Mouse (Mus musculus) gonadal fat pad, adult 2 months (tissue): ENCODE data around the gene Ccdc33. TPM values are rescaled to one million over a fixed set of nuclear protein-coding genes. Genes with fewer than 3 reads are reported as not detected.

ENCODE experiments used
- DNase-seq: peaks from one replicate; pipeline ENCODE4 v3.0.0-alpha.2; 2012; ENCODE audit warnings: low read depth
- polyA plus RNA-seq: library from polyadenylated mRNA; depleted of rRNA; stranded (reverse); fragments of >200 nt; gene quantifications from 2 replicates; pipeline ENCODE4 v1.2.3, GENCODE M21; 2012

Gene Ccdc33
- polyA plus RNA-seq, 1 experiment: 1.7 TPM

DNA sequence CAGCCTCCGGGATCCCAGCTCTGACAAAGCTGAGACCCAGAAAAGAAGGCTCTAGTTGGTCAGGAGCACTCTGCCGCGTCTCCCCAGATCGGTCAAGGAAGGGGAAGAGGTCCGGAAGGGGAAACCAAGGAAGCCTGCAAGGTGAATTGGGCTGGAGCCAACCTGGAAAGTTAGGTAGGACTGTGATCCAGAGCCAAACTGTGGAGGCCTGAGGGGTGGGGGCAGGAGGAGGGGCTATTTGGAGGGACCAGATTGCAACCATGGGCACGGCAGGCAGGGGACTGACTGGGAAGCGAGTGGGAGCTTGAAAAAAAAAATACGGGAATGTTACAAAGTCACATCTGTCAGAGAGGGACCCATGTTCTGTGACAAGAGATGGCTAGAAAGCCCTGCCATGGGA lies 10.9 kb upstream of the Ccdc33 start:
- DNase-seq: no peak

DNA sequence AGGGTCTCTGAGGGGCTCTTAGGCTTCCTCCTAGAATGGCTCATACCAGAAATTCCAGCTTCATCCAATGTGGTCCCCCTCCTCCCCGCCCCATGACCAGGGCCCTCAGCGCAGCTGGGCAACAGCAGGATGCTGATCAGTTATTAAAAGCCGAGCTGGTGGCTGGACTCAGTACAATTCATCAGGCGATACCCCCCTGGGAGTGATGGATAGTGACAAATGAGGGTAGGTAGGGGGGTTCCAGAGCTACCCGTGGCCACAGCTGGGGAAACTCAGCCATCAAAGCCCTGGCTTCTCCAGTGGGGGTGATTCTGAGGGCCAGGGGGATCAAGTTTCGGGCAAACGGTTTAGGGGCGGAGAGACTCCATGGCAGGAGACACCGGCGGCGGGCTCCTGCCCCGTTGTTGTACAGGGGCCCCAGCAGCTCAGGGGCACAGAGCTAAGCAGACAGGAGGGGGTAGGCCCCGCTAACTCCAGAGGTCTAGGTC lies 10.3 kb upstream of the Ccdc33 start:
- no peak for DNase-seq

DNA sequence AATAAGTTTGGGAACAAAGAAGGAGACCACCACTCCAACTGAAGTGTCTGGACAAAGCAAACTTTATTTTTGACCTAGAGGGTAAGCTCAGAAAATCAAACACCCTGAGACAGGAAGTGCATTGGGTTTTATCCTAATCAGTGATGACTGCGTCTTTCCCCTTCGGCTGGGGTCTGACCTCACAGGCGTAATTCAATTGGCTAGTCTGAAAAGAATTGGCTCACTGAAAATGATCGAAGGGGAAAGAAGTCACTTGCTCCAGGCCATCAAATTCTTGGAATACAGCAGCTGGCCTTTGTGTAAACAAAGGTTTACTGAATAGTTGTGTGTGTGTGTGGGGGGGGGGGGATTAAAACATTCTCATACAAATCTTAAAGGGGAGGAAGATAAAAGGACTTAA lies 7.2 kb upstream of the Ccdc33 start:
- no peak for DNase-seq

DNA sequence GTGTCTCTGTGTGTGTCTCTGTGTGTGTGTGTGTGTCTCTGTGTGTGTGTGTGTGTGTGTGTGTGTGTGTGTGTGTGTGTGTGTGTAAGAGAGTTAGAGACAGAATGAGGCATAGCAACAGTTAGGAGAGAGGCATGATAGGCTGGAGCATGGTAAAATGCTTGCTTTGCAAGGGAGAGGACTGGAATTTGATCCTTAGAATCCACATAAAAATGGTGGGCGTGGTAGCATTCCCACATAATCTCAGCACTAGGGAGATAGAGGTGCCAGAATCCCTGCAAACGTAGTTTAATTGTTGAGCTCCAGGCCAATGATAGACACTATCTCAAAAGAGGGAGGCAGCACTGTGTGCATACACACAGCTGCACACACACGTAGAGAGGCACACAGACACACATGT lies 6.5 kb upstream of the Ccdc33 start:
- DNase-seq: no peak

DNA sequence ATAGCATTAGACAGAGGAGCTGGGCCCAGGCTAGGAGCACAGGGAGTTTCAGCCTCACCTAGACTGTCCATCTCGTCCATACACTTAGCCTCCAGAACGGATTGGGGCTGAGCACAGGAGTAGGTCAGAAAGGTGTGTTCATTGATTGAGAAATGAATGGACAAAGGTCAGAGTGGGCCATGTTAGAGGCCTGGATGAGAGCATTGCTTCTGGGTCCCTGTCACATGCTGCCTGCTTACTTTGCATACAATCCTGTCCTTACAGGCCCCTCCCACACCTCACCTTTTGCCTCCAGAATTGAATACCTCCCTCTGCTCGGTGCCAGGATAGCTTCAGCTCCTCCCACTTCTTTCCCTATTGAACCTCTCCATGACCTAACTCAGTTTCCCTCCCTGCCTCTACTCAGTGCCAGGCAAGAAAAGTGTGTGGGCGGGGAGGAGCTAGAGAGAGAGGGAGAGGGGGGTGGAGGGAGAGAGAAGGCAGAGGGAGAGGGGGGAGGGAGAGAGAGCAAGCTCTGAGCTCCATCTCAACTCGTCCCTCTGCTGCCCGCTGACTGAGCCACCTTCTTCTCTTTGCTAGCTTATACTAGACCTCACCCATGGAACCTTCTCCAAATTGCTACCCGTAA lies 2.5 kb downstream of the Ccdc33 start:
- no peak for DNase-seq

DNA sequence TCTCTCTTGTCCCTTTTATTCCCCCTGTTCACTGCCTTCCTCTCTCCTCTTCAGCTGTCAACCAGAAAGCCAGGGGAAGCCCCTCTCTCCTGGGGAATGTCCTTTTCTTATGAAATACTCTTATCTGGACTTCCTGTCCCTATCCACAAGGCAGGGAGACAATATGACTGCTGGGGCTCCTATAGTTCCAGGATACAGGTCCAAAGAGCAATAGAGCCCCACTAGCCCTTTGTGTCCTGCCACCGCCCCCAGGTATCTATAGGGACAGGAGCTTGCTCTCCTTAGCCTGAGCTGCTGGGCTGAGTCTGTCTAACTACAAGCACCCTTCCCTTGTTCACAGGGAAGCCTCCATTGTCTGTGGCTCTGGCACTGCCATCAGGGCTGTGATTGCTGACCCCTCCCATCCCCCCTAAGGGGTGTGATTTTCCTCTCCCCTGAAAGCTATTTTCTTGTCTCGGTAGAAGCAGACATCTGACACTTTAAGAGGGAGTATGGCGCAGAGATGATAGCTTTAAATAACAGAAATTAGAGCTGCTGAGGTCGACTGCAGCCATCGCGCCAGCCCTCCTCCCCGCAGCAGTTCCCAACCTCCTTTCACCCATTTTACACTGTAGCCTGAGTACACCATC lies 3.2 kb downstream of the Ccdc33 start:
- DNase-seq: no peak

DNA sequence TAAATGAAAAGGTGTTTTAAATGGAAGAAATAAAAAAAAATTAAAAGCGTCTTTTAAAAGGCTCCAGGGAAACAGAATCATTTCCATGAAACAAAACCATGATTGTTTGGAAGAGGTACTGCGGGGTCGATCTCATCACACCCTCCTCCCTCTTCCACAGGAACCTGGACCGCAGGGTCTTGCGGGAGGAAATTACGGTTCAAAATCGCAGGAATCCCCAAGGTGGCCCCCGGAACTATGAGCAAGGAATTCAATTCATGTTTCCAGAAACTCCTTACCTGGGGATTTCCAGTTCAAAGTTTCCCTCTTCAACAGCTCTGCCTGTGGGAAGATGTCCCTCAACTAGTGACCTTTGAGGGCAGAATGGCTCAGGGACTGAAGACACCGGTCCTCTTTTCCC lies 4.6 kb downstream of the Ccdc33 start:
- no peak for DNase-seq

DNA sequence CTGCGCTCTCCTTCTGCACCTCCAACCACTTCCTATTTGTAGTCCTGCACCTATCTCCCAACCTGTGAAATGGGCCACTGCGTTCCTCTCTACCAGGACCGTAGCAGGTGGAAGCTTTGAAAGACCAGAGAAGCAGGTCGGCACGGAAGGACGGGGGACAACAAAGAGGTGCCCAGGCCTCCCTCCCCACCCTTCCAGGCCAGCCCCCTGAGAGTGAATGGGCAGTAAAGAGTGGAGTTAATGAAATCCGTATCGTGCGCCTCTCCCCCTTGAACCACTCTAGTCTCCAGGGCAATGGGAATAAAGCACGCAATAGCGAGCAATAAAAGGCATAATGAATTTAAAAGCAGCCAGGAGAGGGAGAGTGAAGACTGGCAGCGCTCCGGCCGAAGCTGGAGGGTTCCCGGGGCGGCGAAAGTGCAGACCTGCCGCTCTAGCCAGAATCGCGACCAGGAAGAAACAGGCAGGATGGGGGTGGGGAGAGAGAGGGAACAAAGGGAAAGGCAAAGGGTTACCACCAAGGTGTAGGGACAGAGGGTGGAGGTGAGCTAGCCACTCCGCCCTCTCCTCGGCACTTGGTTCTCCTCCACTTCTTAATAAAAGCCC lies 5.2 kb downstream of the Ccdc33 start:
- DNase-seq: no peak

DNA sequence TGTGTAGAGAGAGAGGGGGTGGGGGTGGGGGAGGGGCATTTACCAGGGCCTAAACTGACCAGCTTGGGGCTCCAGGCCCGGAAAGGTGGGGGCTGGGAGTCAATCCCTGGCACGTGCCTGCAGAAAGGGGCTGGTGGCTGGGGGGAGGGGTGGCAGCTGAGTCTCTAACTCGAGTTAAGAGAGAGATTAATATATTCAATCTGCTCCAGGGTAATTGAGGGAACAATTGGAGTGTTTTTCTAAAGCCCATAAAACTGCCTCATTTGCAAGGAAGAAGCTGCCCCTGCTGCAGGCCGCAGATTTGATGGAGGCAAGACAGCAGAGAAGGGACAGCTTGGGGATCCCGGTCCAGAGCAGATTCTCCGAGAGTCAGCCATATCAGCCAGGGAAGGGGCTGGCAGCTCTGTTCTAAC lies 5.8 kb downstream of the Ccdc33 start:
- DNase-seq: no peak

DNA sequence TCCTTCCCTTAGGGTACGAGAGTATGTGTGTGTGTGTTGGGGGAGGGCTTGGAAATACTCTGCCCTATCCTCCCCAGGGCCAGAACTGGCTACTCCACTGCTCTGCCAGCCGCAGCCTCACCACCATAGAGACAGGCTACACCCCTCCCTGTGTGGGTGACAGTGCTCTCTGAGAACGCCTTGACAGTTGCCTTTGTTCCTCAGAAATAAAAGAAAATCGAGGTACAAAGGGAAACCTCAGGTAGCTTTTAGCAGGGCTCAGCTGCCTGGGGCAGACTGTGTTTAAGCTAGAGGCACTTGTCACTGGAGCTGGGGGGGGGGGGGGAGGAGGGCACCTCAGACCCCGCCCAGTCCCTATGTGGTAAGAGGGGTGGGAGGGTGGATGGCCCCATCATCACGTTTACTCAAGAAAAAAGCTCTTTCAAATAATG lies 6.3 kb downstream of the Ccdc33 start:
- DNase-seq: no peak

DNA sequence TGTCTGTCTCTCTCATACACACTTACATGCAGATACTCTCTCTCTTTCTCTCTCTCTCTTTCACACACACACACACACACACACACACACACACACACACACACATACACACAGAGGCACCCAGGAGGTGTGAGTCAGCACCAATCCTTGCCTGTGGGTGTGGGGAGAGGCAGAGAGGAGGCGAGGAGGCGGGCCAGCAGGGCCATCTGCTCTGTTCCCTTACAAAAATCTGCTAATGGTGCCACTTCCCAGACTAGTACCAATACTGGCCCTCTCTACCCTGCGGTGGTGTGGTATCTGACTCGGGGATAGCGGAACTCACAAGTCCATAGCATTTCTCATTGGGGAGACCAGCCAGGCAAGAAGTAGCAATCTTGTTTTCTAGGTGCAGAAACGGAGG lies 7.2 kb downstream of the Ccdc33 start:
- DNase-seq: no peak

DNA sequence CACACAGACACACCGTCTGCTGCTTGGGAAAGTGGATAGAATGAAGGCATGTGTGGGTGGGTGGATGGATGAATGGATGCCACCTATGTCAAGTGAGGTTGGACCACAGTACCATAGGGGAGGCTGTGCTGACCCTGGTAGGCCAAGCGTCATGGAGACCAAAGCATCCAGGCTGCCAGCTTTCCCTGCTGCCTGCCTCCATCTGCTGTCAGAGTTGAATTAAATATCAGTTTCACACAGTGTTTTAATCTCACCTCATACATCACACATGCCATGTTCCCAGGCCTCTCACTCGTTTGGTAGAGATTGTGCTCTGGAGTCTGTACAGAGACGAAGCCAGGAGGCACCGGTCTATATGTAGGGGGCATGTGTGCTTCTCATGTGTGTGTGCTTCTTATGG lies 7.8 kb downstream of the Ccdc33 start:
- DNase-seq: no peak

DNA sequence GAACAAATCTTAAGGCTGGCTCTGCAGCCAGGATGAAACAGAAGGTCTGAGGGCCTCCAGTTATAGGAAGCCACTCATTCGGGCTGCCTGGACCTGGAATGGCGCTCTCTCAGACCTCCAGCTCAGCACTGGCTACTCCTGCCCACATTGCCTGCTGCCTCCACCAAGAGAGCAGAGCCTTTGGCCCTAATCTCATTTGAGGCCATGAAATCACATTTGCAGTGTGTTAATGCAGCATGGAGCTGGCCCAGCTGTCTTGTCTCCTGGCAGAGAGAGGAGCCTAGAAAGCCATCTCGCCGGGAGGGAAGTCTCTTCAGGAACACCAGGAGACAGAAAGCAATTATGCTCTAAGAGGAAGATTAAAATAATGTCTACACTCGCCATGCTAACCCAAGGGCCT lies 11.1 kb downstream of the Ccdc33 start:
- DNase-seq: no peak

DNA sequence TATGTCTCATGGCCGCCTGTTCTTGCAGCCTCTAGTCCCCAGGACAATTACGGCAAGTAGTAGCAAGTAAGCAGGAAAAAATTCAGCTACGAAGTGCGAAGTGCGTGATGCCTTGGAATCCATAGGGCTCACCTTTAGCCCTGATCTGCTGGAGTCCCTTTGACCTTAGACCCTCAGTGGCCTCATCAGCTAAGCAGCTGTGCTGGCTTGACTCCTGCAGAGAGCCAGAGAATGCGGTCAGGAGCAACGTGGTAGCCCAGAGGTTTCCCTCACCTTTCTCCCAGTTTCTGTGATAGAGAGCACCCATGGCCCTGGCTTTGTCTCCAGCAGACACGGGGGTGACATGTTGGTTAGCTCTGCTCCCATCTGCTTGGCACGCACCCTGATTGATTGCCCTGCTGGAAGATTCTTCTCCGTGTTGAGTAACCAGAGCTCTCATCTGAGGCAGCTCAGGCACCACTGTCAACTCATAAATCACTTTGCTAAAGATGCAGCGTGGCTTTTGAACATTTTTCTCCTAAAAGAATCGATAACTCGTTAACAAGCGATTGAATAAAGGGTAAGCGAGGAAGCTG lies 12.9 kb downstream of the Ccdc33 start:
- DNase-seq: no peak

DNA sequence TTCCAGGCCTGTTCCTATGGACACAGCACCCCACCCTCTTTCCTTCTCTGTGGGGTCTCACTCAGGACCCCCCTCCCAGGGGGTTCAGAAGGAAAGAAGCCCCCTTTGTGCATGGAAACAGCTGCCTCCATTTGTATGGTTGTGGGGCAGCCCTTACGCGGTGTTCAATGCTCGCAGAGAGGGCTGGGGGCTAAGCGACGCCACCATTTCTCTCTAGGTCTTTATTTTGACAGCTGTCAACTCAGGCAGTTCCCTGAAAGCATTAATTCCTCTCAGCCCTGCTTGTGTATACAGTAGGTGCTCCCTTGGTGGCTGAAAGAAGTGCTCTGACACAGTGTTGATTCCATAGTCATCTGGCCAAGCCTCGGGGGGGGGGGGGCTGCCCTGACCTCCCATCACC lies 15.0 kb downstream of the Ccdc33 start:
- no peak for DNase-seq

DNA sequence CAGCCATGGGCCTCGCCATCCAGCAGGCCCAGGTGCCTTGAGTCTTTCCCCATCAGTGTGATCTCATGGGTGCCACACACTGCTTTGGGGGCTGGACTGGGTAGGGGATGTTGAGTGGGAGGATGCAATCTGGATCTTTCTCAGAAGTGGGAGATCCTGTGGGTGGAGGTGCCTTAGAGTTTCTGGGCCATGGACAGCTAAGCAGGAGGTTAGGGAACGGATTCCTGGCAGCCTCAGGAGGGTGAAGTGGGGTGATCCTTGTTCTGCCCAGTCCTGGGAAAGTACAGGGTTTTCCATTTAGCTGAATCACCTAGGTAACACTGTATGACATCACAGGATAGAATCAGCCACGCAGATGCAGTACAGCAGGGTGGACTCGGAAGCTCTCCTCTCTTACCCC lies 16.6 kb downstream of the Ccdc33 start:
- DNase-seq: no peak

DNA sequence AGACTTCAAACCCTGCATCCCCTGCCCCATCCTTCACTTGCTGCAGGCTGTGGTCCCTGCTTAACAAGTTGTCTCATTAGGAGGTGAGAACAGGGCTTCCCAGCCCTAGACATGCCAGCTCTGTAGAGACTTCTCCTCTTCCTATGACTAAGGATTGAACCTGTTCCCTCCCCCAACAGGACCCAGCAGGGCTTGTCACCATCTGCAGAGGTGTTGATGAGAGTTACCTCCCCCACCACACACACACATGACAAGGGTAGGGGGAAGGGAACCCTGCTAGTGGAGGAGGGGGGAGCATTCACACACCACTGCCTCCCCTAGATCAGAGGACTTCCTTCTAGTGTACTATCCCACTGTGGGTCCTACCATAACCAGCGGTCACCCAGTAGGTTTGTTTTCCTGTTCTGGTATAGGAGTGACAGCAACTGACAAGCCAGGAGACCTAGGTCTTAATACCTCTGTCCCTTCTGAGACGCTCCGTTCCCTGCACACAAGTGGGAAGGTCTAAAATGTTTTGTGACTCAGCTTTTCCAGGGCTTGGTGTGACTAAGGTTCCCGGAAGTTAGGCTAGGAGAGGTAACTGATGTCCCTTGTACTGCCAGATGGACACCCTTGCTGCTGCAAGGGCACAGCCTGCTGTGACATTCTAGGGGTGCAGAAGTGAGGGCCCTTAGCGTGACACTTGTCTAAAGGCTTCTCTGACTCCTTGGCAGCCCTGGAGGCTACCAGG lies 18.6 kb downstream of the Ccdc33 start:
- no peak for DNase-seq

DNA sequence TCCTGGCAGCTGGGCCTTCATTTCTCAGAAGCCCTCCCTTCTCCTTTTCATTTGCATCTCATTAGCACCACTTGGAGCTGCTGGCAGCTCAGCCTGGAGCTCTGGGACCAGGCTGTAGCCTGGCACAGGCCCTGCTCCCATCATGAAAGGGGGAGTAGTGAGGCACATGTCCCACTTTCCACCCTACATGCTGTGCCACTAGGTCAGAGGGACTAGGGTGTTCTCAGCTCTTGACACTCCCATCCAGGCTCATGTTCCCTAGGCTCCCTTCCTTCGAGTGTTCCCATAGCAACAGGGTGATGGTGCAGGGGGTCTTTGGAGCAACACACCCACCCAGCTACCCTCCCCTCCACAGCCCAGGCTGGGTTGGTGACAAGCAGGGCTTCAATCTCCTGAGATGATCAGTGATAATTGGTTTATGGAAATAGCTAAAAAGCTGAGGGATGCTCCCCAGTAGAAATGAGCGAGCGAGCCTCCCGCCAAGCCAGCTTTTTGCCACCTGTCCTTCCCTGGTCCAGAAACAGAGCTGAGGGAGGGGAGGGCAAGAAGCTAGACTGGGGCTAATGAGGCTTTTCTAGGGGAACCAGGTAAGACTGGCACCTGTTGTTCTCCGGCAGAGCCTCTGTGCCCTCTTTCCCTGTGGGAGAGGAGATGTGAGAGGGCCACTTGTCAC lies 21.9 kb downstream of the Ccdc33 start:
- DNase-seq: no peak

DNA sequence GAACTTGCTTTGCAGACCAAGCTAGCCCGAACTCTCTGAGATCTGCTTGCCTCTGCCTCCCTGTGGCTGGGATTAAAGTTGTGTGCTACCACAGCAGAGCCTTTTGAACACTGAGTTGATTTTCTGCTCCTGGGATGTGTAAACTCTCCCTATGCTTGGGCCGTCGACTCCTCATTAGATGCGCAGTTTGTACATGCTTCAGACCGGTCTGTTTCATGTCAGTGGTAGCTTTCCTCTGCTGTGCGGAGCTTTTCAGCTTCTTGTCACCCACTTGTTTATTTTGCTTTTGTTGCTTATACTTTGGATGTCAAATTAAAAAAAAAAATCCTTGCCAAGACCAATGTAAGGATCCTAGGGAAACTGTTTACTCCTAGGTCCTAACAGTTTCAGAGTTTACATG lies 22.6 kb downstream of the Ccdc33 start:
- DNase-seq: no peak

DNA sequence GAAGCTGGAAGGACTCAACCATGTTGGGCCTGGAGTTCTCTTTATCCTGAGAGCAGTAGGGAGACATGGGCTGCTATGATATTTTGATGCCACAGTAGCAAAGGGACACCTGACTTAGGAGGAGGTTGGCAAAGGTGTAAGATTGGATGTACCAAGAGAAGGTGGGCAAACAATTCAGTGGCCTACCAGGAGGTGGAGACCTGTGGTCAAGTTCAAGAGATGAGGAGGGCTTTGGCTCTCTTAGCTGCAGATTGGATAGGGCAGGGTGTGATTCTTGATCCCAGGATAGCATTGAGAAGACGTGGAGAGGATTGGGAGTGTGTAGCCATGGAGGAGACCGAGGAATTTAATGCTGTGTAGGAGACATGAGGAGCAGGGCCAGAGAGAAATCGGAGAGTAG lies 24.8 kb downstream of the Ccdc33 start:
- DNase-seq: no peak

DNA sequence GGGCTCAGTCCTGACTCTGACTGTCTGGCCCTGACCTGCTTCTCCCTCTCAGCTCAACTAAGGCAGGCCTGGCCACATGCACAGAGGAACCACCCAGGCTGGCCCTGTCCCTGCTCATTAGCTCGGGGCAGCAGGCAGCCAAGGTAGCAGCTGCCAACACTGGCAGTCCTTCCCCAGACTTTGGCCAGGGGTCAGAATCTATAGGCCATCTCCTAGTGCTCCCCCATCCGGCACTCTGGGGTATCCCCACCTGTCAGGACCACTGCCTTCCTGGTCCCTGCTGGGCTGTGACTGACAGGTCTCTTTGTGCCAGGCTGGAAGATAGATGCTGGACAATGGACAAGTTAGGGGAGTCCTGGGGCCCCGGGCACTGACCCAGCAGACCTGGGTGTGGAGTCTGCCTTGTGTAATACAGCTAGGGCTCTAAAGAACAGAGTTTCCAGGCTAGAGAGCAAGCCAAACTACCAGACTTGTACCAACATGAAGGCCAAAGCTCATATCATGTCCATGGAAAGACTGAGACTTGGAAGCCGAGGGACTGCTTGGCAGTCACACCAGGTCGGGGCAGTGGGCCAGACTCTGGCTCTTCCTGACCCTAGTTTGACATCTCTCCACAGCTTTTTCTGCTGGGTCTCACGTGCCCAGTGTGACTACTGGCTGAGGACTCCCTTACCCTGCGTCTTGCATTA lies 25.9 kb downstream of the Ccdc33 start:
- peak; percentile 81 for DNase-seq
